Mouse (Mus musculus): ENCODE data around the gene Wdr35. TPM values are rescaled to one million over a fixed set of nuclear protein-coding genes. Genes with fewer than 3 reads are reported as not detected.

The Wdr35 gene
- polyA plus RNA-seq, 1 experiment from 2014 or later, result 41.7 TPM

DNA sequence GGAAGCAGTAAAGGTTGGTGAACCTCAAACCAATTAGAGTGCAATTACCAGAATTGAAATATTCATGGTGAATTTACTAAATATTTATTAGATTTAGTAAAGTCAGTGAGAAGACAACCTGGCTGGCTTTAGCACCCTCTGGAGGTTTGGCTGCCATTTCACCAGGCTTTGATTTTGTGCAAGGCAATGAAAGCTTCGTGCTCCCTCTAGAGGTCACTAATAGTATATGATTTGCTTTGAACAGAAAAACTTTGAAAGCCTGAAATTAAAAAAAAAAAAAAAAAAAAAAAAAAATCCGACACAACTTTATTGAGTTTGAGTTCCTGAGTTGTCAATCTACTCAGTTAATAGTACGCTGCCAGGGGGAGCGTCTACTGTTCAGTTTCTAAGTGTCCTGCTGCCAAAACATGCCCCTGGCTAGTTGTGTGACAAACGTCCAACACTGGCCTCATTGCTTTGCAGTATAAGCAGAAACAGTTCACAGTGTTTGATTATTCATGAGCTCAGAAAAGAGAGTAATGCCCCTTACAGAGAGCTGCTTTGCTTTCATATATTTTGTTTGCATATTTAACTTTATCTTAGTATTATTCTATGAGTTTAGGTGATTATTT, 28.5 kb downstream of the Wdr35 start:
- DNase-seq (ENCODE audit: low read depth, low spot score), result peak; percentile 20
- ChIA-PET CTCF (interaction anchor here (0.6 to 2.5 kb wide), 11 partner anchors 12 to 250 kb away, joined by 3 to 12 read pairs (median 4); partner anchors contain the start of gene Wdr35), POLR2A (interaction anchor here (0.7 to 1.0 kb wide), 2 partner anchors 89 to 105 kb away, joined by 3 to 9 read pairs; no protein-coding TSS in a partner anchor)
- no peaks in the 10 kb centered on the region for H3K27me3 ChIP-seq
- peak; percentile 89 for TF ChIP-seq CTCF (IDR thresholded peaks at IDR 0.05)
- in situ Hi-C loops (cut with MboI; ENCODE audit: low pct_unique_long_range_greater_than_20kb), result loop anchor here (5.0 to 25.0 kb wide), 2 partner anchors 115 to 690 kb away; partner anchors contain the start of genes Gdf7 and Hs1bp3
- ATAC-seq, result no peak

- no peak for TF ChIP-seq CTCF (IDR thresholded peaks at IDR 0.05)
- ChIA-PET POLR2A (interaction anchor here (0.5 kb wide), 1 partner anchor 18 kb away, joined by 3 read pairs; no protein-coding TSS in a partner anchor), CTCF (no interaction called here)
- in situ Hi-C loops (cut with MboI; ENCODE audit: low pct_unique_long_range_greater_than_20kb), result loop anchor here (5.0 to 25.0 kb wide), 2 partner anchors 245 to 695 kb away; partner anchors contain the start of genes Gdf7 and Hs1bp3
- no peak for ATAC-seq
- H3K27me3 ChIP-seq, result no peaks in the 10 kb centered on the region
- DNase-seq (ENCODE audit: low read depth, low spot score), result no peak
Observed at GRCm38 (mm10) chr12:9007146-9007545, 33.5 kb downstream of the Wdr35 start.

GRCm38 (mm10) chr12:9007811-9008210, 34.1 kb downstream of the Wdr35 start:
- POLR2A ChIA-PET, result interaction anchor here (0.5 kb wide), 1 partner anchor 18 kb away, joined by 3 read pairs; no protein-coding TSS in a partner anchor
- ATAC-seq, result no peak
- CTCF ChIA-PET, result no interaction called here
- in situ Hi-C loops (cut with MboI; ENCODE audit: low pct_unique_long_range_greater_than_20kb), result loop anchor here (5.0 to 25.0 kb wide), 2 partner anchors 246 to 696 kb away; partner anchors contain the start of genes Gdf7 and Hs1bp3
- H3K27me3 ChIP-seq, result no peaks in the 10 kb centered on the region
- TF ChIP-seq CTCF (IDR thresholded peaks at IDR 0.05), result no peak
- DNase-seq (ENCODE audit: low read depth, low spot score), result no peak

GRCm38 (mm10) chr12:9010311-9010710, 36.6 kb downstream of the Wdr35 start:
- POLR2A ChIA-PET, result interaction anchor here (0.5 kb wide), 1 partner anchor 946 kb away, joined by 3 read pairs; no protein-coding TSS in a partner anchor
- CTCF ChIA-PET, result interaction anchor here (0.7 to 1.5 kb wide), 4 partner anchors 11 to 93 kb away, joined by 3 to 4 read pairs (median 4); no protein-coding TSS in a partner anchor
- in situ Hi-C loops (cut with MboI; ENCODE audit: low pct_unique_long_range_greater_than_20kb), result loop anchor here (25.0 kb wide), 1 partner anchor 698 kb away; the partner anchor contains the start of genes Gdf7 and Hs1bp3
- no peak for TF ChIP-seq CTCF (IDR thresholded peaks at IDR 0.05)
- DNase-seq (ENCODE audit: low read depth, low spot score) (no peak), ATAC-seq (no peak)
- no peaks in the 10 kb centered on the region for H3K27me3 ChIP-seq

DNA sequence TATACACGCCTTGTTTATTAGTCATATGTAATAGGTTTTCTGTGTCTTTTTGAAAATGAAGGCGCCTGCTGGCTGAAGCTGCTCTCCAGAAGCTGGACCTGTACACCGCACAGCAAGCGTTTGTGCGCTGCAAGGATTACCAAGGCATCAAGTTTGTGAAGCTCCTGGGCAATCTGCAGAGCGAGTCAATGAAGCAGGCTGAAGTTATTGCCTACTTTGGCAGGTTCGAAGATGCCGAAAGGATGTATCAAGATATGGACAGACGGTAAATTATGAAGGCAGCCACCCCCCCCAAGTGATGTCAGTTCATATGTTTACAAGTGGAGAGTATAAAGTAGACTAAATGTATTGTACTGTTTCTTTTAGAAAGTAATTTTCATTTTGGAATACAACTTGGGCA, 42.7 kb downstream of the Wdr35 start:
- DNase-seq (ENCODE audit: low read depth, low spot score), result no peak
- no peak for TF ChIP-seq CTCF (IDR thresholded peaks at IDR 0.05)
- CTCF ChIA-PET, result no interaction called here
- in situ Hi-C loops (cut with MboI; ENCODE audit: low pct_unique_long_range_greater_than_20kb), result loop anchor here (25.0 kb wide), 1 partner anchor 704 kb away; the partner anchor contains the start of genes Gdf7 and Hs1bp3
- H3K27me3 ChIP-seq, result no peaks in the 10 kb centered on the region
- ATAC-seq, result no peak
- POLR2A ChIA-PET, result no interaction called here

DNA sequence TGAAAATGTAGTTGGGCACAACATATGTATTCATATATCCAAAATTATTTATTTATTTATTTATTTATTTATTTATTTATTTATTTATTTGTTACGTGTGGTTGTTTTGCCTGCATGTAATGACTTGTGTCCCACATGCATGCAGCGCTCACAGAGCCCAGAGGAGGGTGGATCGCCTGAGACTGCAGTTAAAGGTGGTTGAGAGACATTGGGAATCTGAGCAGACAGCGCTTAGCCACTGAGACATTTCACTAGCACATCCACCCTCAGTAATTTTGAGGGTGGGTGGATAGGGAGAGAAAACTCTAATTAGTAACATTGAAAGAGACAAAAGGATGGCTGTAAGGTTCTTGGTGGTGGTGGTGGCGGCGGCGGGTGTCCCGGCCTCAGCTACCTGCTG, 46.7 kb downstream of the Wdr35 start:
- in situ Hi-C loops (cut with MboI; ENCODE audit: low pct_unique_long_range_greater_than_20kb), result loop anchor here (25.0 kb wide), 1 partner anchor 708 kb away; the partner anchor contains the start of genes Gdf7 and Hs1bp3
- ATAC-seq, result no peak
- H3K27me3 ChIP-seq, result no peaks in the 10 kb centered on the region
- ChIA-PET POLR2A (no interaction called here), CTCF (no interaction called here)
- no peak for DNase-seq (ENCODE audit: low read depth, low spot score)
- TF ChIP-seq CTCF (IDR thresholded peaks at IDR 0.05), result no peak

DNA sequence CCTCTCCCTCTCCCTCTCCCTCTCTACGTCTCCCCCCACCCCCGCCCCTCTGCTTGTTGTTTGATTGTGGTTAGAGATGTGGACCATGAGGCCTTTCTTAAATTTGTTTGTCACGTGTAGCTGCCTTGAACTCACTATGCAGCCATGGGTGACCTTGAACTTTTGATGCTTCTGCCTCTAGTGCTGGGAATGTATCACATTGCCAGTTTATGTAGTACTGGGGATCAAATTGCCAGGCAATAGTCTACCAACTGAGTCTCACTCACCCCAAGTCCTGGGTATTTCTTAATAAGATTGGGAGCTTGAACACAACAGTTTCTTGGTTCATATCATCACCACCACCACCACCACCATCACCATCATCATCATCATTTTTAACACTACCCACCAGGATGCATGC, 47.3 kb downstream of the Wdr35 start:
- CTCF ChIA-PET, result interaction anchor here (1.4 kb wide), 1 partner anchor 11 kb away, joined by 4 read pairs; no protein-coding TSS in a partner anchor
- TF ChIP-seq CTCF (IDR thresholded peaks at IDR 0.05), result no peak
- ATAC-seq, result no peak
- POLR2A ChIA-PET, result interaction anchor here (0.7 kb wide), 1 partner anchor 31 kb away, joined by 3 read pairs; no protein-coding TSS in a partner anchor
- no peak for DNase-seq (ENCODE audit: low read depth, low spot score)
- H3K27me3 ChIP-seq, result no peaks in the 10 kb centered on the region
- in situ Hi-C loops (cut with MboI; ENCODE audit: low pct_unique_long_range_greater_than_20kb), result loop anchor here (25.0 kb wide), 1 partner anchor 709 kb away; the partner anchor contains the start of genes Gdf7 and Hs1bp3

- POLR2A ChIA-PET, result interaction anchor here (0.7 kb wide), 1 partner anchor 107 kb away, joined by 5 read pairs; no protein-coding TSS in a partner anchor
- peak; percentile 38 for TF ChIP-seq CTCF (IDR thresholded peaks at IDR 0.05)
- DNase-seq (ENCODE audit: low read depth, low spot score) (no peak), ATAC-seq (no peak)
- CTCF ChIA-PET, result interaction anchor here (1.3 to 1.4 kb wide), 2 partner anchors 10 to 131 kb away, joined by 3 to 5 read pairs; no protein-coding TSS in a partner anchor
- H3K27me3 ChIP-seq, result no peaks in the 10 kb centered on the region
- in situ Hi-C loops (cut with MboI; ENCODE audit: low pct_unique_long_range_greater_than_20kb), result loop anchor here (25.0 kb wide), 1 partner anchor 711 kb away; the partner anchor contains the start of genes Gdf7 and Hs1bp3
Observed at GRCm38 (mm10) chr12:9023031-9023430, 49.3 kb downstream of the Wdr35 start.

DNA sequence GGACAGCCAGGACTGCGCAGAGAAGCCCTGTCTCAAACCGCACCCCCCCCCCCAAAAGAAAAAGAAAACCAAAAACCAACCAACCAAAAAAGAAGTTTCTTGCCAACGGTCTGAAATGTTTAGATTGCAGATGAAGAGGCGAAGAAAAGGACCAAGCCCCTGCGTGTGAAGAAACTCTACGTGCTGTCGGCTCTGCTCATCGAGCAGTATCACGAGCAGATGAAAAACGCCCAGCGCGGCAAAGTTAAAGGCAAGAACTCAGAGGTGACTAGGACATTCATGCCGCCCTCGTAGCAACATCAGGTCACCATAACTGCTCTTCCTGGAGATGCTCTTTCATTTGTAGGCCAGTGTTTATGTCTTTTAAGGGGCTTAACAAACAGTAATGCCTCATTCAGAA, 50.4 kb downstream of the Wdr35 start:
- DNase-seq (ENCODE audit: low read depth, low spot score), result no peak
- H3K27me3 ChIP-seq, result no peaks in the 10 kb centered on the region
- no peak for ATAC-seq
- TF ChIP-seq CTCF (IDR thresholded peaks at IDR 0.05), result no peak
- in situ Hi-C loops (cut with MboI; ENCODE audit: low pct_unique_long_range_greater_than_20kb), result loop anchor here (25.0 kb wide), 1 partner anchor 712 kb away; the partner anchor contains the start of genes Gdf7 and Hs1bp3
- CTCF ChIA-PET, result no interaction called here
- POLR2A ChIA-PET, result no interaction called here

DNA sequence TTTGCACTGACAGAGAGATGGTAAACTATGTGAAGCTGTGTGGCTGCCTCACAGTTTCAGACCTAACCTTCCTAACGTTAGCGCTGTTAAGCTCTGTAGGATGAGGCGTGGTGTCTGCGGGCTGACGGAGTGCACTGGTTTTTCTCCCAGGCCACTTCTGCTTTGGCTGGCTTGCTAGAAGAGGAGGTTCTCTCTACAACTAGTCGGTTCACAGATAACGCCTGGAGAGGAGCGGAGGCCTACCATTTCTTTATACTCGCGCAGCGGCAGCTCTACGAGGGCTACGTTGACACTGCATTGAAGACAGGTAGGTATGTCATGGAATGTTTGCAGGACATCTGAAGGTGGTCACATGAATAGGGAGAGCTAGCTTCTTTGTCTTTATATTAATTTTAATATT, 51.0 kb downstream of the Wdr35 start:
- POLR2A ChIA-PET, result no interaction called here
- in situ Hi-C loops (cut with MboI; ENCODE audit: low pct_unique_long_range_greater_than_20kb), result loop anchor here (25.0 kb wide), 1 partner anchor 712 kb away; the partner anchor contains the start of genes Gdf7 and Hs1bp3
- H3K27me3 ChIP-seq, result no peaks in the 10 kb centered on the region
- CTCF ChIA-PET, result no interaction called here
- no peak for TF ChIP-seq CTCF (IDR thresholded peaks at IDR 0.05)
- ATAC-seq (no peak), DNase-seq (ENCODE audit: low read depth, low spot score) (no peak)
